Mouse (Mus musculus): ENCODE results near the gene Vwa1. TPM values are rescaled to one million over a fixed set of nuclear protein-coding genes. Genes with fewer than 3 reads are reported as not detected.

Vwa1 gene
- polyA plus RNA-seq, 1 experiment from 2014 or later, result 6.5 TPM

DNA sequence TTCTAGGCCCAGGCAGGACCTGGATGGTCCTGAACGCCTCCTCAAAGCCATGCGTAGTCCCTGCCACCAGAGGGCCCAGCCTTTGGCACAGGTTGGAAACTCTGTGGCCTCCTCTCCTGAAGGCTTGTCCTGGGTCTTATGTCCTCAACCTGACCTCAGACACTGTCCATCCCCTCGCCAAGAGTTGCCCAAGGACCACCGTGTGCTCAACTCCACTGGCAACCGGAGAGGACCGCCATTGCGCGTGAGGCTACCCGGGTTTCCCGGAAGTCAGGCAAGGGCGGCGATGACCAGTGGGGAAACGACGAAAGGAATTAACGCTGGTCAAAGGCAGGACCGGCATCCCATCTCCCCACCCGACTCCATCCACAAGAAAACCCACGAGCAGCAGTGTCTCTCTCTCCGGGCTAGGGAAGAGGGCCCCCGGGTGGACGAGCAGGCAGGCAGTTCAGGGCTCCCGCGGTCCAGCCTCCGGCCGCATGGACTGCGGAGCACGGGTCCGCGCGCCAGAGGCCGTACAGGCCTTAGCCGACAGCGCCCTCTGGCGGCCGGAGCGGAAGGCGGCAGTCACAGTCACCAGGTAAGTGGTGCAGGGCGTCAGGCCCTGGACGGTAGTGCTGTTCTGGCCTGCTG, 4.5 kb downstream of the Vwa1 start:
- TF ChIP-seq CTCF (IDR thresholded peaks at IDR 0.05) (peak; percentile 99), EP300 (IDR thresholded peaks at IDR 0.05) (no peak)
- H3K27me3 ChIP-seq (replicated peaks; ENCODE audit: insufficient read depth, low read length), result 0 out of 2 replicates have a peak, but pooled peaks cover 4% of the 10 kb centered on the region
- H3K9me3 ChIP-seq (ENCODE audit: low read length), result no peaks in the 10 kb centered on the region
- H3K36me3 ChIP-seq (ENCODE audit: insufficient read depth, low read length), result no peaks in the 10 kb centered on the region
- peak overlapping the region; percentile 53 for H3K4me3 ChIP-seq (ENCODE audit: low read depth, low read length)
- under 1% methylated on average over 32 of the region's 39 CpGs for WGBS
- peaks cover 8% of the 10 kb centered on the region; the same call in 1 of the 2 replicates for H3K4me1 ChIP-seq (ENCODE audit: insufficient read depth, low read depth, low read length)
- DNase-seq (ENCODE audit: low spot score) (peak; percentile 93), ATAC-seq (peak; percentile 92)
- peak overlapping the region; percentile 63 for H3K27ac ChIP-seq (ENCODE audit: low read length)
- peak overlapping the region; percentile 51 for H3K9ac ChIP-seq (replicated peaks; ENCODE audit: low read depth)
- peak overlapping the region; percentile 85 for H3K4me2 ChIP-seq (replicated peaks; ENCODE audit: low read depth, low read length)

DNA sequence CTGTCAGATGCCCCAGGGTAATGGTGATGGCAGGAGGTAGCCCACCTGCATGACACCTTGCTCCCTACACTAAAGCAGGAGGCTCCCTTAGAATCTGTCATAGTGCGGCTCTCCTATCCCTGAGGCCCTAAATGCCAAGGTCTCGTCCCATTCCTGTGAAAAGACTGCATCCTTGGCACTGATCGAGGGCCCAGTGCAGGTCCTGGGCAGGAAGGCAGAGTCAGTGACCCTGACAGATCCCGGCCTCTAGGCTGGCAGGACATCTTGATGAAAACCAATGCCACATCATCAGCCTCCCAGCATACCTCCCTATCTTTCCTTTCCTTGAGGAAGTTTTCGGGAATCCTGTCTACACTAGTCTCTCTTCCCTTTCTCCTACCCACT, 5.0 kb downstream of the Vwa1 start:
- H3K9ac ChIP-seq (replicated peaks; ENCODE audit: low read depth), result peak overlapping the region; percentile 51; the same call in 1 of the 2 replicates
- H3K9me3 ChIP-seq (ENCODE audit: low read length), result no peaks in the 10 kb centered on the region
- peaks cover 7% of the 10 kb centered on the region; the same call in 1 of the 2 replicates for H3K4me1 ChIP-seq (ENCODE audit: insufficient read depth, low read depth, low read length)
- TF ChIP-seq CTCF (IDR thresholded peaks at IDR 0.05) (no peak), EP300 (IDR thresholded peaks at IDR 0.05) (no peak)
- WGBS, result 66% methylated on average over 5 of the region's 5 CpGs
- H3K4me3 ChIP-seq (ENCODE audit: low read depth, low read length), result peak overlapping the region; percentile 53
- ATAC-seq (no peak), DNase-seq (ENCODE audit: low spot score) (no peak)
- no peaks in the 10 kb centered on the region for H3K36me3 ChIP-seq (ENCODE audit: insufficient read depth, low read length)
- H3K4me2 ChIP-seq (replicated peaks; ENCODE audit: low read depth, low read length), result peak overlapping the region; percentile 85
- 0 out of 2 replicates have a peak, but pooled peaks cover 4% of the 10 kb centered on the region for H3K27me3 ChIP-seq (replicated peaks; ENCODE audit: insufficient read depth, low read length)
- peak overlapping the region; percentile 63; the same call in 1 of the 2 replicates for H3K27ac ChIP-seq (ENCODE audit: low read length)

DNA sequence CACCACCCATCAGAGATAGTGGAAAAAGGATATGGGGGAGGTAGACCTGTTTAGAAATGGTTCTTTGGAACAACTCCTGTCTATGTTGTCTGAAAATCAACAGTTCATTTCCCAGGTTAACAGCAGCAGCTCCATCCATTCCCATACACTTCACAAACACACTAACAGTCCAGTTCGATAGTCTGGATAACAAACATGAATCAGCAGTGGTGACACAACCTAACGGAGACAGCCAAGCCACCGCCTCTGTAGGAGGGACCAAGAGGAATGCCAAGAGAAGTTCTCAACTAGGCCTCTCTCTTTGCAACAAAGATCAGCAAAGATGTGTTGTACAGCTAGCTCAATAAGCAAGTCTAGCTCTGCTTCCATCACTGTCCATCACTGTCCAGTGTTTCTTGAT, 12.1 kb downstream of the Vwa1 start:
- Histone ChIP-seq H3K4me2 (replicated peaks; ENCODE audit: low read depth, low read length) (no peak overlapping the region), H3K9ac (replicated peaks; ENCODE audit: low read depth) (no peak overlapping the region), H3K36me3 (ENCODE audit: insufficient read depth, low read length) (no peaks in the 10 kb centered on the region), H3K9me3 (ENCODE audit: low read length) (no peaks in the 10 kb centered on the region), H3K27ac (ENCODE audit: low read length) (no peak overlapping the region), H3K4me1 (ENCODE audit: insufficient read depth, low read depth, low read length) (peaks cover 10% of the 10 kb centered on the region), H3K27me3 (replicated peaks; ENCODE audit: insufficient read depth, low read length) (no peaks in the 10 kb centered on the region), H3K4me3 (ENCODE audit: low read depth, low read length) (no peak overlapping the region)
- 73% methylated on average over 3 of the region's 3 CpGs for WGBS
- TF ChIP-seq EP300 (IDR thresholded peaks at IDR 0.05) (no peak), CTCF (IDR thresholded peaks at IDR 0.05) (no peak)
- no peak for DNase-seq (ENCODE audit: low spot score)
- ATAC-seq, result no peak

DNA sequence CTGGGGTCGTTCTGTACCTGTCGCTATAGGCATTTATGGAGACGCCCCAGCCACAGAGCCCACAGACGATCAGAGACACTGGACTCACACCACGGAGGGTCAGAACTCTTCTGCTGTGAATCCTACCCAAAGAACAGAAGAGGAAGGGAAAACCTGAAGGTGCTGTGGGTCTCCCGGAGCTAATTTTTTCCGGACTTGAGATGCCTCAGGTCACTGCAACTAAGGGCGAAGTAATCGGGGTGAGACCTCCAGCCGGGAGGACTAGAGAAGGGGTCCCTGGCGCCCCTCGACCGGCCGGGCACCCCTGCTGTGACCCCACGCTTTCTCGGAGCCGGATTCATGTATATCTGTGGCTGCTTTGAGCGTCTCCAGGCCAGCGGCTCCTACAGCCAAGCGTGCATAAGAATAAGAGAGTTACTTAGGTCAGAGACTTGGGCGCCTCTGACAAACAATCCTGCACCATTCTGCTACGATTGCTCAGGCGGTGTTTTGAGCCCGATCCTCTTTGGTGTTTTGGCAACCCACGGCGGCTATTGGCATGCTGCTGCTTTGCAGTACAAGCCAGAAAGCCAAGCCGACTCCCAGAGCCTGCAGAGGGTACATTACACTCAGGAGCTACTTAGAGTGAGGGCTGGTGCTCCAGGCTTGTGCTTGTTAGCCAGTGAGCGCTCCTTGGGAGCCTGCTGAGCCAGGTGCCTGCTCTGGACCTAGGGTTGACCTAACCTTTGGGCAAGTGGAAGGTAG, 13.0 kb downstream of the Vwa1 start:
- WGBS, result 2% methylated on average over 28 of the region's 28 CpGs
- peak overlapping the region; percentile 27; the same call in 1 of the 2 replicates for H3K27ac ChIP-seq (ENCODE audit: low read length)
- DNase-seq (ENCODE audit: low spot score), result no peak

DNA sequence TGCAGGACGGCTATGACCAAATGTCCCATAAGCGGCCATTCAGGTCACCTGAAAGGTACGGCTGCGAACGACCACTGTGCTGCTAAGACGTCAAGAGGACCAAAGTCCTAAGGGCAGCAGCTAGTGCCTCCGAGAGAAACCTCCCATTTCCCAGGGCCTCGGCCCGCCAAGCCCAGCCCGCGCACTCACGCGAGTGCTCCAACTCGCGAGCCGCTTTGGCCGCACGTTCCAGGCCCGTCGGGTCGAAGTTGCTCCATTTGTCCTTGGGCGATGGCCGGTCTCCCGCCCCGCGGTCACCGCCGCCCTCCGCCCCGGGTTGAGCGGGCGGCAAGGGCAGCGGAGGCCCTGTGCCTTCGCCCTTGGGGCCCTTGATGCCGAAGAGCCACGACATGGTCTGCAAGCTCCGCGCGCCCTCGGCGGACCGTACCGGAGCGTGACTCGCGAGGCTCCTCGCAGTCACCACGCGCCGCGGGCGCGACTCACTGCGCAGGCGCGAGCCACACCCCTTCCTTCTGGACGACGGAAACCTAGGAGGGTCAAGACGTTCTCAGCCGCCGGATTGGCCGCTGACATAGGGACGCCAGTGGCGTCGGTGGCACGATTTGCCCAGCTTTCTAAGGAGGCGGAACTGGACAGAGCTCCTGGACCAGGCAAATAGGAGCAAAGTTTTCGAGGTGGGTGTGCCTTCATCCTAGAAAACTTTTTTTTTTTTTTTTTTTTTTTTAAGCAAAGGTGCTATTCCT, 13.7 kb downstream of the Vwa1 start, which contains the start of gene Atad3a:
Atad3a (minus strand) TSS at position 481 of the 743 bp plus-strand sequence.
- DNase-seq (ENCODE audit: low spot score) (peak; percentile 98), ATAC-seq (peak; percentile 99)
- H3K36me3 ChIP-seq (ENCODE audit: insufficient read depth, low read length), result peaks cover 5% of the 10 kb centered on the region; the same call in 1 of the 2 replicates
- peak within 1 kb of the TSS; percentile 64 for H3K9ac ChIP-seq (replicated peaks; ENCODE audit: low read depth)
- H3K27me3 ChIP-seq (replicated peaks; ENCODE audit: insufficient read depth, low read length), result no peaks in the 10 kb centered on the region
- H3K9me3 ChIP-seq (ENCODE audit: low read length), result no peaks in the 10 kb centered on the region
- peak within 1 kb of the TSS; percentile 27; the same call in 1 of the 2 replicates for H3K27ac ChIP-seq (ENCODE audit: low read length)
- WGBS, result under 1% methylated on average over 68 of the region's 68 CpGs
- peak within 1 kb of the TSS; percentile 94 for H3K4me2 ChIP-seq (replicated peaks; ENCODE audit: low read depth, low read length)
- peaks cover 10% of the 10 kb centered on the region for H3K4me1 ChIP-seq (ENCODE audit: insufficient read depth, low read depth, low read length)
- TF ChIP-seq CTCF (IDR thresholded peaks at IDR 0.05) (no peak), EP300 (IDR thresholded peaks at IDR 0.05) (no peak)
- peak within 1 kb of the TSS; percentile 67 for H3K4me3 ChIP-seq (ENCODE audit: low read depth, low read length)

More for the DNA sequence above, 13.0 kb downstream of the Vwa1 start:
- TF ChIP-seq EP300 (IDR thresholded peaks at IDR 0.05), result no peak
- TF ChIP-seq CTCF (IDR thresholded peaks at IDR 0.05), result no peak
- Histone ChIP-seq H3K36me3 (ENCODE audit: insufficient read depth, low read length) (no peaks in the 10 kb centered on the region), H3K9ac (replicated peaks; ENCODE audit: low read depth) (peak overlapping the region; percentile 64), H3K4me3 (ENCODE audit: low read depth, low read length) (peak overlapping the region; percentile 67), H3K9me3 (ENCODE audit: low read length) (no peaks in the 10 kb centered on the region), H3K4me2 (replicated peaks; ENCODE audit: low read depth, low read length) (peak overlapping the region; percentile 88), H3K4me1 (ENCODE audit: insufficient read depth, low read depth, low read length) (peaks cover 10% of the 10 kb centered on the region), H3K27me3 (replicated peaks; ENCODE audit: insufficient read depth, low read length) (no peaks in the 10 kb centered on the region)
- ATAC-seq, result no peak
